Mouse (Mus musculus) megakaryocyte, adult 5-6 weeks (primary cell): ENCODE measurements around the gene Sult2a3. TPM values are rescaled to one million over a fixed set of nuclear protein-coding genes. Genes with fewer than 3 reads are reported as not detected.
"Not testable (repeated sequence)": the region's sequence is repeated elsewhere in the genome, so short reads cannot be mapped to it uniquely, and the experiment has no call there.

Source experiments
- ATAC-seq: 2 replicates; pipeline ENCODE4 v1.8.0; 2016; ENCODE audit warnings: mild to moderate bottlenecking, inconsistent platforms; ENCODE audit not compliant: poor library complexity, severe bottlenecking
- total RNA-seq, 2 experiments: library from RNA; stranded (forward) in 1 of 2; stranded (reverse) in 1 of 2; fragments of 153-499, 151-499 nt in 1 of 2; fragments of 221-1000, 200-1000 nt in 1 of 2; gene quantifications; 2 replicates each; pipeline versions ENCODE4 v1.2.3 to v1.2.4; 2015 to 2017

The Sult2a3 gene
- total RNA-seq (2015) (not detected in 2 replicates), total RNA-seq (2017) (not detected in 2 replicates)

GRCm38 (mm10) chr7:14122944-14123343 is at the start of gene Sult2a3:
Gene Sult2a3 (minus strand): TSS chr7:14123044.
- no peak for ATAC-seq

- no peak for ATAC-seq
Observed at GRCm38 (mm10) chr7:14120436-14120835, 2.4 kb downstream of the Sult2a3 start.

GRCm38 (mm10) chr7:14119865-14120264 is 3.0 kb downstream of the Sult2a3 start:
- not testable (repeated sequence) for ATAC-seq

GRCm38 (mm10) chr7:14116761-14117160 is 6.1 kb downstream of the Sult2a3 start:
- ATAC-seq = no peak

GRCm38 (mm10) chr7:14114471-14114870 is 8.4 kb downstream of the Sult2a3 start:
- ATAC-seq = not testable (repeated sequence)

GRCm38 (mm10) chr7:14047821-14048220 is 75.0 kb downstream of the Sult2a3 start:
- ATAC-seq = not testable (repeated sequence)

GRCm38 (mm10) chr7:14030831-14031230 is 92.0 kb downstream of the Sult2a3 start:
- ATAC-seq = not testable (repeated sequence)

Other genes starting within 250 kb of the Sult2a3 start
- gene Sult2a4, start 133.4 kb downstream of the Sult2a3 start, total RNA-seq (2015) = not detected in 2 replicates
- not detected in 2 replicates for gene Sult2a4, start 133.4 kb downstream of the Sult2a3 start, total RNA-seq (2017)
- gene Sult2a6, start 131.8 kb upstream of the Sult2a3 start, total RNA-seq (2015) = not detected in 2 replicates
- gene Sult2a6, start 131.8 kb upstream of the Sult2a3 start, total RNA-seq (2017) = not detected in 2 replicates
- not detected in 2 replicates for gene Obox8, start 210.5 kb upstream of the Sult2a3 start, total RNA-seq (2015)
- gene Obox8, start 210.5 kb upstream of the Sult2a3 start, total RNA-seq (2017) = not detected in 2 replicates